Mouse (Mus musculus) forebrain, embryonic 16.5 days (tissue): Measurements from ENCODE around the gene Kifap3. TPM values are rescaled to one million over a fixed set of nuclear protein-coding genes. Genes with fewer than 3 reads are reported as not detected.

Experiments used
- ATAC-seq: fragments of 200-750 bp; cut with Nextera tagmentation; 2 replicates; pipeline ENCODE4 v1.8.0; 2017; ENCODE audit warnings: mild to moderate bottlenecking, moderate library complexity
- H3K27ac ChIP-seq: fragments of 300-500 bp; sonication (generic); 2 replicates; pipeline ENCODE4 v1.5.1; 2014; ENCODE audit warnings: low read length, control low read depth
- H3K27me3 ChIP-seq: fragments of 300-500 bp; sonication (generic); replicated peaks from 2 replicates; pipeline ENCODE4 v1.6.1; 2014; ENCODE audit warnings: low read length; ENCODE audit not compliant: control insufficient read depth, insufficient read depth
- H3K36me3 ChIP-seq: fragments of 300-500 bp; sonication (generic); 2 replicates; pipeline ENCODE4 v1.6.1; 2014; ENCODE audit not compliant: control insufficient read depth, insufficient read depth
- H3K4me1 ChIP-seq: fragments of 300-500 bp; sonication (generic); replicated peaks from 2 replicates; pipeline ENCODE4 v1.6.1; 2014; ENCODE audit warnings: low read length; ENCODE audit not compliant: control insufficient read depth, insufficient read depth
- H3K4me2 ChIP-seq: fragments of 300-500 bp; sonication (generic); 2 replicates; pipeline ENCODE4 v1.6.1; 2014; ENCODE audit warnings: mild to moderate bottlenecking, low read length, control low read depth
- H3K4me3 ChIP-seq: fragments of 300-500 bp; sonication (generic); replicated peaks from 2 replicates; pipeline ENCODE4 v1.5.1; 2014; ENCODE audit warnings: mild to moderate bottlenecking, low read length, control low read depth
- H3K9ac ChIP-seq: fragments of 300-500 bp; sonication (generic); replicated peaks from 2 replicates; pipeline ENCODE4 v1.6.1; 2014; ENCODE audit warnings: low read depth, low read length, control low read depth
- H3K9me3 ChIP-seq: fragments of 300-500 bp; sonication (generic); 2 replicates; pipeline ENCODE4 v1.6.1; 2016; ENCODE audit warnings: low read length; ENCODE audit not compliant: control insufficient read depth
- WGBS: fragments of 180-500 bp; shearing (Covaris S2); extraction: QIAGEN DNeasy Blood & Tissue Kit; methylation state at CpG from one replicate; pipeline ENCODE4 v1.1.7; 2014; 5-methylcytosine and 5-hydroxymethylcytosine counted together
- polyA plus RNA-seq: library from polyadenylated mRNA; unstranded; fragments of >200 nt; fragmentation: Nextera tagmentation; extraction: Ambion mirVana; gene quantifications from 2 replicates; pipeline ENCODE4 v1.2.1, GENCODE M21; 2015

Gene Kifap3
- polyA plus RNA-seq, 1 experiment from 2014 or later = 120 TPM

DNA sequence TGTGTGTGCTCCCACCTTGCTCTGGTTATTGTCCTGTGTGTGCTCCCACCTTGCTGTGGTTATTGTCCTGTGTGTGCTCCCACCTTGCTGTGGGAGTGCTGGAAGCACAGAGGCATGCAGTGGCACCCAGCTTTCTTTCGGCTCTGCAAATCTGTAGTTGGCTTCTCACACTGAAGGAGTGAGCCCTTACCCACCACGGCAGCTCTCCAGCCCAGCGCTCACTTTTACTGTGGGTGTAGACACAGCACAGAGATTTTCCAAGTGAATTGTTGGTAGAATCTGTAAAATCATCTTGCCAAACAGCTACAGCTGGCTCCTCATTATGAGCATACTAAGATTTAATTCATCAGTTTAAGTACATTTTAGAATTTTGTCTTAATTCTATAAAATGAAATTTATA, 93.8 kb downstream of the Kifap3 start:
- peaks cover 6% of the 10 kb centered on the region; the same call in 1 of the 2 replicates for H3K36me3 ChIP-seq
- no peak overlapping the region for H3K9ac ChIP-seq
- H3K9me3 ChIP-seq = no peaks in the 10 kb centered on the region
- H3K4me2 ChIP-seq = no peak overlapping the region
- no peak overlapping the region for H3K27ac ChIP-seq
- H3K27me3 ChIP-seq = no peaks in the 10 kb centered on the region
- H3K4me1 ChIP-seq = no peaks in the 10 kb centered on the region
- no peak for ATAC-seq
- WGBS = 79% methylated on average over 3 of the region's 3 CpGs
- H3K4me3 ChIP-seq = no peak overlapping the region

DNA sequence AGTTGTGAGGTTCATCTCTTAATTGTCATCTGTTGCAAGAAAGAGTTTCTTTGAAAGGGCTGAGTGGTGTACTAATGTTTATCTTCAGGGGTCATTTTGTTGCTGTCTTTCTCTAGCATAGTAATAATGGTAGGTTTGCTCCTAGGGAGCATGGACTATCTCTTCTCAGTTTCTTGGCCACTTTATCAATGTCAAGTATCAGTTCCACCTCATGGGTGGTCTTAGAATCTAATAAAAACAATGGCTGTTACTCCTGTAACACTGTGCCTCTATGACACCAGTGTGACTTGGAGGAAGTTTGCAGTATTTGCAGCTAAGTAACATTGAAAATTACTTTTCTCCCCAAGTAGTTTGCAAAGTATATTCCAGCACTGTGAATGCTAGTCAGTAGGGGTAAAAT, 110.2 kb downstream of the Kifap3 start:
- Histone ChIP-seq H3K9me3 (no peaks in the 10 kb centered on the region), H3K27ac (no peak overlapping the region), H3K4me3 (no peak overlapping the region), H3K27me3 (no peaks in the 10 kb centered on the region), H3K4me1 (no peaks in the 10 kb centered on the region), H3K9ac (no peak overlapping the region), H3K36me3 (peaks cover 2% of the 10 kb centered on the region; the same call in 1 of the 2 replicates), H3K4me2 (no peak overlapping the region)
- no peak for ATAC-seq

DNA sequence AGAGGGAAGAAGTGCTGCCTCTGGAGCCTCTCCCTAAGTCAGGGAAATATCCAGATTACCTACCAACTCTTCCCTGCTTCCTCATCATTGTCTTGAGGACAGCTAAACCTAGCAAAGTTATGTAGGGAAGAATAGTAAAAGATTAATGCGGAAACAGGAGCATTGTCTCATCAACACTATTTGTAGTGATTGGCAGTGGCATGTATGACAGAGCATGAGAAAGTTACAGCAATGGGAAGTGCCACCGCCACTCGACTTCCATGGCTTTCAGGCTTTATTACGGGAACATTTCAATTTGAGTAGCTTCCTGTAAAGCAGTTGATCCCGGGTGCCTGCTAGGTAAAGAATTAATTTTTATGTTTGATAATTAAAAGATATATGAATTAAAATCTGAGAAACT, 113.9 kb downstream of the Kifap3 start:
- Histone ChIP-seq H3K4me3 (no peak overlapping the region), H3K27me3 (no peaks in the 10 kb centered on the region), H3K27ac (no peak overlapping the region), H3K9ac (no peak overlapping the region), H3K9me3 (no peaks in the 10 kb centered on the region), H3K4me1 (no peaks in the 10 kb centered on the region), H3K36me3 (no peaks in the 10 kb centered on the region), H3K4me2 (no peak overlapping the region)
- WGBS = 91% methylated on average over 5 of the region's 5 CpGs
- no peak for ATAC-seq

DNA sequence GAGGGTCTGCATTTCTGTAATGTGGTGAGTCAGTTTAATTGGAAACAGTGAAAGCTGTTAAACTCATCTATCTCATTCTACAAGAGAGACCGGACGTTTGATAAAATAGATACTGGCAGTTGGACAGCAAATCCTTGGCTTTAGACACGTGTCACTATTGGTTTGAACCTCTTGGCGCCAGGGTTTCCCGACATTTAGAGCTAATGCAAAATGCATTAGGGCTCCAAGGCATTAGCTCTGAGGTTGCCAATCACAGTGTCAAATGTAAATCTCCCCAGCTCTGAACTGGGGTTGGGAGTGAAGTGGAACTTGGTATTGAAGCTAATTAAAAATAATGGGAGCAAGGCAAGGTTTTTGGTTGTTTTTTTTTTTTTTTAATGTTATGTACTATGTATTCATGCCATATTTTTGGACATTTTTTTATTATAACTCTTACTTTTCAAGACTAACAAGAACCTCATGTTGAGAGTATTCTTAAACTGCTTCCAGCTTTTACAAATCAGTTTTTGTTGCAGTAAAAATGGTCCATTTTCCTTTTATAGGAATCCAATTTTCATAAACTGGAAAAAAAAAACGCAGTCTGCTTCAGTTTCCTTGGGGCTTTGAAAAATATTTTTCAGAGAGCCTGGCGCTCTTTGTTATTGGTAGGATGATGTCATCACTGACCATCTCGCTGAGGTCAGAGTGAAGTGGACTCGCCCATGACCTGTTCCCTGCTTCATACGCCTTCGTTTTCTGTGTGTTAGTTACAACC, 114.6 kb downstream of the Kifap3 start:
- no peak overlapping the region for H3K4me3 ChIP-seq
- no peaks in the 10 kb centered on the region for H3K36me3 ChIP-seq
- H3K27me3 ChIP-seq = no peaks in the 10 kb centered on the region
- no peak overlapping the region for H3K9ac ChIP-seq
- H3K9me3 ChIP-seq = no peaks in the 10 kb centered on the region
- no peak overlapping the region for H3K4me2 ChIP-seq
- ATAC-seq = no peak
- 70% methylated on average over 11 of the region's 11 CpGs for WGBS
- H3K27ac ChIP-seq = no peak overlapping the region
- no peaks in the 10 kb centered on the region for H3K4me1 ChIP-seq

DNA sequence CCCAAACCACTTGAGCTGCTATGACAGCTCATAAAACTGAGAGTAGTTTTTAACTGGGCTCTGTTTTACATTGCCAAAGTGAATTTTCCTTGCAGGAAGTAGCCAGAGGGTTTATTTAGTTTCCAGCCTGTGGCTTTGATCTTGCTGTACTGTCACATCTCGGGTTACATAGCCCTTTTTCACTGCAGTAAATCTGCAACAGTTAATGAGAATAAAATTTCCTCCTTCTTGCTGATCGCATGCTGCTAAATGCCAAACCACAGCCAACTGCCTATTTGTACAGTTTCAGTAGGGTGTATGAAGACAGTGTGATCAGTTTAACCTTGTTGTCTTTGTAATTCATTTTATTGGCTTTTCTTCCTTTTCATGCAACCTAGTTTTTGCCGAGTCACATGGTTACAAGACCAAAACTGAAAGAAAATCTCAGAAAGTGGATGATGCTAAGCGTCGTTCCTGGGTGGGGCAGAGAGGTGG, 118.9 kb downstream of the Kifap3 start:
- Histone ChIP-seq H3K27ac (no peak overlapping the region), H3K36me3 (peaks cover 4% of the 10 kb centered on the region; the same call in 1 of the 2 replicates), H3K9me3 (no peaks in the 10 kb centered on the region), H3K4me1 (no peaks in the 10 kb centered on the region), H3K27me3 (no peaks in the 10 kb centered on the region), H3K4me2 (no peak overlapping the region), H3K4me3 (no peak overlapping the region), H3K9ac (no peak overlapping the region)
- WGBS = 52% methylated on average over 5 of the region's 5 CpGs
- no peak for ATAC-seq

DNA sequence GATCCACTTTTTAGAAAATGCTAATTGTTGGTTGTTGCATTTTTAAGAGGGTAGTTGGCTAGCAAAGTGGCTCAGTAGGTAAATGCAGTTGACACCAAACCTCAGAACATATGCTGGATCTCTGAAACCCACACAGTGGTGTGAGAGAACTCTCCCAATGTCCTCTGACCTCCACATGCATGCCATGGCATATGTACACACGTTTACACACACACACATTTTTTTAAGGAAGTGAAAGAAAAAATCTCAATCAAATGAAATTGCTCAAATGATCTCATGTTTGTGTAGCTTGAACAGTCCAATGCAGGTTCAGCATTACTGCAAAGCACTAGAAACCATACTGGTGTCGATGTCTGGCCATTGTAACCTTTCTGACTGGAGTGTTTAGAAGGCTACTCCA, 120.2 kb downstream of the Kifap3 start:
- ATAC-seq = no peak
- Histone ChIP-seq H3K4me3 (no peak overlapping the region), H3K4me1 (no peaks in the 10 kb centered on the region), H3K9me3 (no peaks in the 10 kb centered on the region), H3K4me2 (no peak overlapping the region), H3K27ac (no peak overlapping the region), H3K27me3 (no peaks in the 10 kb centered on the region), H3K9ac (no peak overlapping the region), H3K36me3 (peaks cover 4% of the 10 kb centered on the region; the same call in 1 of the 2 replicates)
- WGBS = 85% methylated on average over 2 of the region's 2 CpGs

DNA sequence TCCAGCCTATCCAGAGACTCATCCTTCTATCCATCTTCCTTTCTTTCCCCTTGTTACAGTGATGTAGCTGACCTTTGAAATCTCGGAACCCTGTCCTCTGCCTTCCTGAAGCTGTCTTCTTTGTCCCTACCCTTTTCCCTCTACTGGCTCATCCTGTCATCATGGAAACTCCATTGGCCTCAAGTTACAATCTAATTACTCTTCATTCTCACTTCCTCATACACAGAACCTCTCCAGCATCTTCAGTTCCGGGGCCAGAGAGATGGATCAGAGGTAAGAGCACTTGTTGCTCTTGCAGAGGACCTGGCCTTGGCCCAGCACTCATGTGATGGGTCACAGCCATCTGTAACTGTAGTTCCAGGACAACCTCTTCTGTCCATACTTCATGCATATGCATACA, 120.8 kb downstream of the Kifap3 start:
- Histone ChIP-seq H3K27me3 (no peaks in the 10 kb centered on the region), H3K27ac (no peak overlapping the region), H3K36me3 (peaks cover 4% of the 10 kb centered on the region; the same call in 1 of the 2 replicates), H3K9me3 (no peaks in the 10 kb centered on the region), H3K4me2 (no peak overlapping the region), H3K9ac (no peak overlapping the region), H3K4me3 (no peak overlapping the region), H3K4me1 (no peaks in the 10 kb centered on the region)
- no peak for ATAC-seq
- WGBS = 83% methylated on average over 2 of the region's 2 CpGs

DNA sequence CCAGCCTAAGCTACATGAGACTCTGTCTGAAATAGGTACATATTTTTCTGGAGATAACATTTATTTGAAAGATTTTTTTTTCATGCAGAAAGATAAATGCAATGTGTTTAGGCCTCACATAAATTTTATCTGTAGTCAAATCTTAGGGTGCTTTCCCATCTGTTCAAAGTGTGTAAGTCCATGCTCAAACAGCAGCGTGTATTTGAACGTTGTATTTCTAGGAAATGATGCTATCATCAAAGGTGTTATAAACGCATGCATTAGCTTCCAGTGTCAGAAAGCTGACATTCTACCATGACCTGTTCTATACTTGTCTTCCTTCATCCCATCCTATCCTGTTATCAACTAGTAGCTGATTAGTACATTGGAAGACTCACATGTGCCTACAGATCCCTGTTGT, 124.0 kb downstream of the Kifap3 start:
- Histone ChIP-seq H3K4me1 (no peaks in the 10 kb centered on the region), H3K36me3 (peaks cover 4% of the 10 kb centered on the region; the same call in 1 of the 2 replicates), H3K27me3 (no peaks in the 10 kb centered on the region), H3K9ac (no peak overlapping the region), H3K9me3 (no peaks in the 10 kb centered on the region), H3K4me3 (no peak overlapping the region), H3K27ac (no peak overlapping the region), H3K4me2 (no peak overlapping the region)
- 90% methylated on average over 3 of the region's 3 CpGs for WGBS
- ATAC-seq = no peak

- no peak overlapping the region for H3K9ac ChIP-seq
- no peak overlapping the region for H3K4me2 ChIP-seq
- no peak overlapping the region for H3K4me3 ChIP-seq
- H3K36me3 ChIP-seq = no peaks in the 10 kb centered on the region
- H3K27ac ChIP-seq = no peak overlapping the region
- no peaks in the 10 kb centered on the region for H3K4me1 ChIP-seq
- 76% methylated on average over 4 of the region's 4 CpGs for WGBS
- ATAC-seq = no peak
- no peaks in the 10 kb centered on the region for H3K9me3 ChIP-seq
- H3K27me3 ChIP-seq = no peaks in the 10 kb centered on the region
These were observed 127.8 kb downstream of the Kifap3 start for GRCm38 (mm10) chr1:163907007-163907811.
